Mouse (Mus musculus): ENCODE data around the gene Pin1. TPM values are rescaled to one million over a fixed set of nuclear protein-coding genes. Genes with fewer than 3 reads are reported as not detected.
A peak's percentile ranks its signal among the peaks of the same experiment; 100 is the strongest.
"Not testable (repeated sequence)": the region's sequence is repeated elsewhere in the genome, so short reads cannot be mapped to it uniquely, and the experiment has no call there.

Pin1 gene
- polyA plus RNA-seq (2014; fragmentation: Nextera tagmentation; extraction: Ambion mirVana): 60.8 and 64.6 TPM in 2 replicates

GRCm38 (mm10) chr9:20651602-20652259, at the start of gene Pin1:
Pin1 (plus strand) TSS chr9:20652095.
- DNase-seq (ENCODE audit: low spot score, missing footprints): peak; percentile 99
- ATAC-seq (ENCODE audit: low FRiP score): peak; percentile 100
- peaks cover 19% of the 10 kb centered on the region for H3K4me1 ChIP-seq (ENCODE audit: control insufficient read depth, insufficient read depth, low read length)
- no peaks in the 10 kb centered on the region for H3K27me3 ChIP-seq (ENCODE audit: control insufficient read depth, insufficient read depth, low read length)
- under 1% methylated on average over 45 of the region's 45 CpGs for WGBS
- no peaks in the 10 kb centered on the region for H3K9me3 ChIP-seq (ENCODE audit: control insufficient read depth, low read length)
- H3K9ac ChIP-seq (ENCODE audit: low read length): peak within 1 kb of the TSS; percentile 91
- no peak within 1 kb of the TSS for H3K27ac ChIP-seq (ENCODE audit: low read depth, low read length)
- H3K4me2 ChIP-seq: peak within 1 kb of the TSS; percentile 76
- H3K4me3 ChIP-seq (ENCODE audit: low read depth, low read length): peak within 1 kb of the TSS; percentile 96
- H3K36me3 ChIP-seq (ENCODE audit: control insufficient read depth, insufficient read depth, low read length): peaks cover 15% of the 10 kb centered on the region

- Histone ChIP-seq H3K27ac (ENCODE audit: low read depth, low read length) (no peak overlapping the region), H3K9ac (ENCODE audit: low read length) (no peak overlapping the region; the same call in 1 of the 2 replicates), H3K4me2 (peak overlapping the region; percentile 77), H3K9me3 (ENCODE audit: control insufficient read depth, low read length) (no peaks in the 10 kb centered on the region), H3K4me3 (ENCODE audit: low read depth, low read length) (no peak overlapping the region), H3K36me3 (ENCODE audit: control insufficient read depth, insufficient read depth, low read length) (no peaks in the 10 kb centered on the region; the same call in 1 of the 2 replicates), H3K27me3 (ENCODE audit: control insufficient read depth, insufficient read depth, low read length) (no peaks in the 10 kb centered on the region), H3K4me1 (ENCODE audit: control insufficient read depth, insufficient read depth, low read length) (peaks cover 2% of the 10 kb centered on the region; the same call in 1 of the 2 replicates)
- ATAC-seq (ENCODE audit: low FRiP score): no peak
- 97% methylated on average over 1 of the region's 1 CpGs for WGBS
- DNase-seq (ENCODE audit: low spot score, missing footprints): peak; percentile 81
Measured at GRCm38 (mm10) chr9:20606269-20606668, 45.6 kb upstream of the Pin1 start.

GRCm38 (mm10) chr9:20607100-20607974, 44.6 kb upstream of the Pin1 start:
- H3K4me1 ChIP-seq (ENCODE audit: control insufficient read depth, insufficient read depth, low read length): peaks cover 2% of the 10 kb centered on the region; the same call in 1 of the 2 replicates
- no peaks in the 10 kb centered on the region for H3K9me3 ChIP-seq (ENCODE audit: control insufficient read depth, low read length)
- no peaks in the 10 kb centered on the region for H3K27me3 ChIP-seq (ENCODE audit: control insufficient read depth, insufficient read depth, low read length)
- no peaks in the 10 kb centered on the region; the same call in 1 of the 2 replicates for H3K36me3 ChIP-seq (ENCODE audit: control insufficient read depth, insufficient read depth, low read length)
- DNase-seq (ENCODE audit: low spot score, missing footprints) (peak; percentile 100), ATAC-seq (ENCODE audit: low FRiP score) (peak; percentile 87)
- WGBS: under 1% methylated on average over 57 of the region's 57 CpGs
- H3K27ac ChIP-seq (ENCODE audit: low read depth, low read length): peak overlapping the region; percentile 94
- peak overlapping the region; percentile 77 for H3K4me2 ChIP-seq
- peak overlapping the region; percentile 92 for H3K9ac ChIP-seq (ENCODE audit: low read length)
- peak overlapping the region; percentile 77 for H3K4me3 ChIP-seq (ENCODE audit: low read depth, low read length)

GRCm38 (mm10) chr9:20609831-20610464, 41.9 kb upstream of the Pin1 start:
- no peak overlapping the region for H3K27ac ChIP-seq (ENCODE audit: low read depth, low read length)
- ATAC-seq (ENCODE audit: low FRiP score): no peak
- WGBS: 93% methylated on average over 5 of the region's 5 CpGs

GRCm38 (mm10) chr9:20611976-20612375, 39.9 kb upstream of the Pin1 start:
- H3K4me3 ChIP-seq (ENCODE audit: low read depth, low read length): no peak overlapping the region
- H3K36me3 ChIP-seq (ENCODE audit: control insufficient read depth, insufficient read depth, low read length): no peaks in the 10 kb centered on the region; the same call in 1 of the 2 replicates
- no peaks in the 10 kb centered on the region for H3K4me1 ChIP-seq (ENCODE audit: control insufficient read depth, insufficient read depth, low read length)
- H3K4me2 ChIP-seq: no peak overlapping the region
- ATAC-seq (ENCODE audit: low FRiP score) (no peak), DNase-seq (ENCODE audit: low spot score, missing footprints) (no peak)
- no peaks in the 10 kb centered on the region for H3K27me3 ChIP-seq (ENCODE audit: control insufficient read depth, insufficient read depth, low read length)
- no peak overlapping the region for H3K9ac ChIP-seq (ENCODE audit: low read length)
- H3K9me3 ChIP-seq (ENCODE audit: control insufficient read depth, low read length): no peaks in the 10 kb centered on the region
- H3K27ac ChIP-seq (ENCODE audit: low read depth, low read length): no peak overlapping the region
- 76% methylated on average over 5 of the region's 5 CpGs for WGBS

More at GRCm38 (mm10) chr9:20609831-20610464, 41.9 kb upstream of the Pin1 start:
- H3K36me3 ChIP-seq (ENCODE audit: control insufficient read depth, insufficient read depth, low read length): no peaks in the 10 kb centered on the region; the same call in 1 of the 2 replicates
- H3K4me2 ChIP-seq: no peak overlapping the region
- no peaks in the 10 kb centered on the region for H3K9me3 ChIP-seq (ENCODE audit: control insufficient read depth, low read length)
- DNase-seq (ENCODE audit: low spot score, missing footprints): peak; percentile 14
- no peak overlapping the region for H3K4me3 ChIP-seq (ENCODE audit: low read depth, low read length)
- no peaks in the 10 kb centered on the region for H3K27me3 ChIP-seq (ENCODE audit: control insufficient read depth, insufficient read depth, low read length)
- peaks cover 2% of the 10 kb centered on the region; the same call in 1 of the 2 replicates for H3K4me1 ChIP-seq (ENCODE audit: control insufficient read depth, insufficient read depth, low read length)
- H3K9ac ChIP-seq (ENCODE audit: low read length): no peak overlapping the region

- 91% methylated on average over 2 of the region's 2 CpGs for WGBS
Measured at GRCm38 (mm10) chr9:20616685-20617084, 35.2 kb upstream of the Pin1 start.

GRCm38 (mm10) chr9:20631332-20631731, 20.6 kb upstream of the Pin1 start:
- no peak overlapping the region for H3K27ac ChIP-seq (ENCODE audit: low read depth, low read length)
- WGBS: 96% methylated on average over 2 of the region's 2 CpGs

More at GRCm38 (mm10) chr9:20616685-20617084, 35.2 kb upstream of the Pin1 start:
- H3K4me3 ChIP-seq (ENCODE audit: low read depth, low read length): no peak overlapping the region
- no peaks in the 10 kb centered on the region for H3K36me3 ChIP-seq (ENCODE audit: control insufficient read depth, insufficient read depth, low read length)
- H3K4me2 ChIP-seq: no peak overlapping the region
- H3K9me3 ChIP-seq (ENCODE audit: control insufficient read depth, low read length): no peaks in the 10 kb centered on the region
- no peak overlapping the region for H3K27ac ChIP-seq (ENCODE audit: low read depth, low read length)
- no peak for DNase-seq (ENCODE audit: low spot score, missing footprints)
- H3K27me3 ChIP-seq (ENCODE audit: control insufficient read depth, insufficient read depth, low read length): no peaks in the 10 kb centered on the region
- ATAC-seq (ENCODE audit: low FRiP score): no peak
- no peak overlapping the region for H3K9ac ChIP-seq (ENCODE audit: low read length)
- no peaks in the 10 kb centered on the region for H3K4me1 ChIP-seq (ENCODE audit: control insufficient read depth, insufficient read depth, low read length)

GRCm38 (mm10) chr9:20635676-20636075, 16.2 kb upstream of the Pin1 start:
- not testable (repeated sequence) for ATAC-seq (ENCODE audit: low FRiP score); H3K4me2 ChIP-seq; H3K9me3 ChIP-seq (ENCODE audit: control insufficient read depth, low read length); H3K4me3 ChIP-seq (ENCODE audit: low read depth, low read length); H3K36me3 ChIP-seq (ENCODE audit: control insufficient read depth, insufficient read depth, low read length); DNase-seq (ENCODE audit: low spot score, missing footprints); H3K9ac ChIP-seq (ENCODE audit: low read length); H3K27me3 ChIP-seq (ENCODE audit: control insufficient read depth, insufficient read depth, low read length); H3K27ac ChIP-seq (ENCODE audit: low read depth, low read length); H3K4me1 ChIP-seq (ENCODE audit: control insufficient read depth, insufficient read depth, low read length)
- WGBS: 92% methylated on average over 8 of the region's 8 CpGs

More at GRCm38 (mm10) chr9:20631332-20631731, 20.6 kb upstream of the Pin1 start:
- no peak overlapping the region for H3K9ac ChIP-seq (ENCODE audit: low read length)
- ATAC-seq (ENCODE audit: low FRiP score) (no peak), DNase-seq (ENCODE audit: low spot score, missing footprints) (no peak)
- no peaks in the 10 kb centered on the region for H3K4me1 ChIP-seq (ENCODE audit: control insufficient read depth, insufficient read depth, low read length)
- no peaks in the 10 kb centered on the region for H3K36me3 ChIP-seq (ENCODE audit: control insufficient read depth, insufficient read depth, low read length)
- H3K9me3 ChIP-seq (ENCODE audit: control insufficient read depth, low read length): no peaks in the 10 kb centered on the region
- H3K4me3 ChIP-seq (ENCODE audit: low read depth, low read length): no peak overlapping the region
- no peak overlapping the region for H3K4me2 ChIP-seq
- H3K27me3 ChIP-seq (ENCODE audit: control insufficient read depth, insufficient read depth, low read length): no peaks in the 10 kb centered on the region
